Mouse (Mus musculus) neural tube, embryonic 14.5 days (tissue): ENCODE measurements at regions not wholly inside any gene's neighbourhood (a gene's known extent, or its start where the extent isn't known, plus 50 kb on each side); places are given as distances from the start of the nearest gene placed in this dataset.

ENCODE experiments used
- ATAC-seq: fragments of 200-750 bp; cut with Nextera tagmentation; 2 replicates; pipeline ENCODE4 v1.8.0; 2017; ENCODE audit warnings: low read depth, mild to moderate bottlenecking, moderate TSS enrichment, moderate library complexity
- H3K27ac ChIP-seq: fragments of 300-500 bp; sonication (generic); 2 replicates; pipeline ENCODE4 v1.5.1; 2014; ENCODE audit warnings: low read depth, mild to moderate bottlenecking, control low read depth, low read length, moderate library complexity, mixed read lengths
- H3K27me3 ChIP-seq: fragments of 300-500 bp; sonication (generic); 2 replicates; pipeline ENCODE4 v1.6.1; 2014; ENCODE audit warnings: low read length; ENCODE audit not compliant: control insufficient read depth, insufficient read depth
- H3K36me3 ChIP-seq: fragments of 300-500 bp; sonication (generic); 2 replicates; pipeline ENCODE4 v1.6.1; 2014; ENCODE audit warnings: low read length, mixed read lengths; ENCODE audit not compliant: control insufficient read depth, insufficient read depth
- H3K4me1 ChIP-seq: fragments of 300-500 bp; sonication (generic); 2 replicates; pipeline ENCODE4 v1.6.1; 2014; ENCODE audit warnings: low read length; ENCODE audit not compliant: control insufficient read depth, insufficient read depth
- H3K4me2 ChIP-seq: fragments of 300-500 bp; sonication (generic); 2 replicates; pipeline ENCODE4 v1.6.1; 2014; ENCODE audit warnings: mild to moderate bottlenecking, low read depth, low read length, control low read depth
- H3K4me3 ChIP-seq: fragments of 300-500 bp; sonication (generic); 2 replicates; pipeline ENCODE4 v1.5.1; 2014; ENCODE audit warnings: low read depth, low read length, control low read depth, mixed read lengths
- H3K9ac ChIP-seq: fragments of 300-500 bp; sonication (generic); replicated peaks from 2 replicates; pipeline ENCODE4 v1.6.1; 2014; ENCODE audit warnings: low read depth, mild to moderate bottlenecking, control low read depth, low read length, mixed read lengths
- H3K9me3 ChIP-seq: fragments of 300-500 bp; sonication (generic); 2 replicates; pipeline ENCODE4 v1.6.1; 2016; ENCODE audit warnings: low read length; ENCODE audit not compliant: control insufficient read depth
- WGBS: fragments of 180-500 bp; shearing (Covaris S2); extraction: QIAGEN DNeasy Blood & Tissue Kit; methylation state at CpG from one replicate; pipeline ENCODE4 v1.1.7; 2014; 5-methylcytosine and 5-hydroxymethylcytosine counted together

DNA sequence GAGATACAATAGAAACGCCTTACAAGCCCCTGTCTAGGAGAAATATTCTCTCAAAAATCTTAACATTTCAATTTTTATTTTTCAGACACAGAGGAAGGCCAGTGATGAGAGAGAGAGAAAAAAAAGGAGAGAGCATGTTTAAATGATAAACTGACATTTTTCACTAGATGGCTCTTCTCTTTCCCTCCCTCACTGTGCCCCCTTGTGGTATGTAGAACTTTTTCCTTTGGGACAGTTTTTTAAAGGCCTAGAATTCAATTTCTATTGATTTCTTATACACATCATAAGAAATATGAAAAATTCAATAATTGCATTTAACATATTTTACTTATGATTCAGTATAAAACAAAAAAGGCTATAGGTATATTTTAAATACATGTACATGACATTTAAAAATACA lies 454.5 kb upstream of the Gje1 start:
- H3K27me3 ChIP-seq, result no peaks in the 10 kb centered on the region
- no peak overlapping the region for H3K4me2 ChIP-seq
- no peaks in the 10 kb centered on the region for H3K9me3 ChIP-seq
- WGBS, result 81% methylated on average over 1 of the region's 1 CpGs
- H3K27ac ChIP-seq, result no peak overlapping the region
- no peak overlapping the region for H3K9ac ChIP-seq
- no peaks in the 10 kb centered on the region for H3K36me3 ChIP-seq
- ATAC-seq, result no peak
- H3K4me3 ChIP-seq, result no peak overlapping the region
- no peaks in the 10 kb centered on the region for H3K4me1 ChIP-seq

DNA sequence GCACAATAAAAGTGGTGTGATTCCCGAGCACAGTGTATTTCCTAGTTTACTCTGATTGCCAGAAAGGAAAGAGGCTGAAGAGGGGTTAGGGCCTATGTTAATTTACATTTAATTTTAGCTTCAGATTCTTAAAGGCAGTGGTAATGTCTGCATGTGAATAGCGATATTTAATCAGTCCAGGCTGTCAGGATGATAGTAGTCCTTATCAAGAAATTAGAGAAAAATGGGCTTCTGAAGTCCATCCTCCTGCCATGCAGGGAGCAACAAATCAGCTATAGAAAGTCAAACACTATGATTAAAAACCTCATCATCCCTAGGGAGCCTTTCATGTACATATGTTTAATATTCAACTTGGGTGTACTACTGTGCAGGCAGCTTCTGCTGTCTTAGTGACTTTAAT lies 422.7 kb upstream of the Gje1 start:
- H3K4me1 ChIP-seq, result no peaks in the 10 kb centered on the region
- ATAC-seq, result no peak
- 66% methylated on average over 2 of the region's 2 CpGs for WGBS
- H3K36me3 ChIP-seq, result no peaks in the 10 kb centered on the region
- H3K4me2 ChIP-seq, result no peak overlapping the region
- no peak overlapping the region for H3K9ac ChIP-seq
- no peak overlapping the region for H3K27ac ChIP-seq
- no peaks in the 10 kb centered on the region for H3K27me3 ChIP-seq
- no peaks in the 10 kb centered on the region for H3K9me3 ChIP-seq
- no peak overlapping the region for H3K4me3 ChIP-seq
